Mouse (Mus musculus): ENCODE results near the gene Atp8b3.

GRCm38 (mm10) chr10:80478531-80478930, 60.4 kb downstream of the Atp8b3 start:
- no peak for TF ChIP-seq GATA2 (IDR thresholded peaks at IDR 0.05; ENCODE audit: borderline replicate concordance, low read depth, low read length)
- no peak for TF ChIP-seq CTCF (IDR thresholded peaks at IDR 0.05; ENCODE audit: low read depth, low read length)
- TF ChIP-seq GATA1 (IDR thresholded peaks at IDR 0.05; ENCODE audit: borderline replicate concordance, low read length), result no peak
- no peak for TF ChIP-seq TAL1 (conservative IDR thresholded peaks at IDR 0.05; ENCODE audit: low read depth, low read length)
